Mouse (Mus musculus) splenic B cell, adult 2 months (primary cell): Measurements from ENCODE around the gene Elmo2.

ENCODE experiments used
- DNase-seq: peaks from one replicate; pipeline ENCODE4 v3.0.0-alpha.2; 2011; ENCODE audit warnings: low read depth, low spot score
- H3K27me3 ChIP-seq: 2 replicates; pipeline ENCODE4 v1.6.1; 2012; ENCODE audit warnings: mild to moderate bottlenecking, low read length, moderate library complexity, mixed read lengths; ENCODE audit not compliant: control insufficient read depth, poor library complexity, insufficient read depth, severe bottlenecking
- H3K36me3 ChIP-seq: 2 replicates; pipeline ENCODE4 v1.6.1; 2012; ENCODE audit warnings: mild to moderate bottlenecking, low read length, moderate library complexity, mixed read lengths; ENCODE audit not compliant: control insufficient read depth, poor library complexity, insufficient read depth, severe bottlenecking

The Elmo2 gene

GRCm38 (mm10) chr2:165326304-165327190 lies at the start of gene Elmo2:
Elmo2 (minus strand) TSS chr2:165326479.
- Histone ChIP-seq H3K36me3 (no peaks in the 10 kb centered on the region), H3K27me3 (no peaks in the 10 kb centered on the region)
- peak; percentile 98 for DNase-seq

- DNase-seq, result no peak
- Histone ChIP-seq H3K36me3 (no peaks in the 10 kb centered on the region), H3K27me3 (no peaks in the 10 kb centered on the region)
These were observed 49.7 kb upstream of the Elmo2 start for GRCm38 (mm10) chr2:165376001-165376400.

GRCm38 (mm10) chr2:165375478-165375877 lies 49.2 kb upstream of the Elmo2 start:
- Histone ChIP-seq H3K27me3 (no peaks in the 10 kb centered on the region), H3K36me3 (no peaks in the 10 kb centered on the region)
- no peak for DNase-seq

GRCm38 (mm10) chr2:165371066-165371465 lies 44.8 kb upstream of the Elmo2 start:
- no peak for DNase-seq
- H3K27me3 ChIP-seq, result no peaks in the 10 kb centered on the region
- no peaks in the 10 kb centered on the region for H3K36me3 ChIP-seq

- no peaks in the 10 kb centered on the region for H3K36me3 ChIP-seq
- H3K27me3 ChIP-seq, result no peaks in the 10 kb centered on the region
- no peak for DNase-seq
These were observed 44.1 kb upstream of the Elmo2 start for GRCm38 (mm10) chr2:165370348-165370747.

- DNase-seq, result no peak
- Histone ChIP-seq H3K36me3 (no peaks in the 10 kb centered on the region), H3K27me3 (no peaks in the 10 kb centered on the region)
These were observed 42.2 kb upstream of the Elmo2 start, which contains the start of gene Zfp663 for GRCm38 (mm10) chr2:165368496-165368895. Zfp663 (minus strand) TSS chr2:165368729.

- Histone ChIP-seq H3K36me3 (no peaks in the 10 kb centered on the region), H3K27me3 (no peaks in the 10 kb centered on the region)
- no peak for DNase-seq
These were observed 41.7 kb upstream of the Elmo2 start for GRCm38 (mm10) chr2:165367868-165368439.

GRCm38 (mm10) chr2:165367047-165367520 lies 40.8 kb upstream of the Elmo2 start:
- Histone ChIP-seq H3K36me3 (no peaks in the 10 kb centered on the region), H3K27me3 (no peaks in the 10 kb centered on the region)
- DNase-seq, result peak; percentile 21

GRCm38 (mm10) chr2:165364334-165365091 lies 38.2 kb upstream of the Elmo2 start:
- Histone ChIP-seq H3K36me3 (no peaks in the 10 kb centered on the region), H3K27me3 (no peaks in the 10 kb centered on the region)
- peak; percentile 59 for DNase-seq

GRCm38 (mm10) chr2:165363282-165363681 lies 37.0 kb upstream of the Elmo2 start:
- H3K27me3 ChIP-seq, result no peaks in the 10 kb centered on the region
- no peaks in the 10 kb centered on the region for H3K36me3 ChIP-seq
- DNase-seq, result no peak

GRCm38 (mm10) chr2:165360861-165361260 lies 34.6 kb upstream of the Elmo2 start:
- H3K27me3 ChIP-seq, result no peaks in the 10 kb centered on the region
- peak; percentile 61 for DNase-seq

GRCm38 (mm10) chr2:165351828-165352513 lies 25.7 kb upstream of the Elmo2 start:
- Histone ChIP-seq H3K27me3 (no peaks in the 10 kb centered on the region; the same call in 1 of the 2 replicates), H3K36me3 (no peaks in the 10 kb centered on the region)
- DNase-seq, result no peak

More at GRCm38 (mm10) chr2:165360861-165361260, 34.6 kb upstream of the Elmo2 start:
- H3K36me3 ChIP-seq, result no peaks in the 10 kb centered on the region

GRCm38 (mm10) chr2:165349466-165349865 lies 23.2 kb upstream of the Elmo2 start:
- Histone ChIP-seq H3K36me3 (no peaks in the 10 kb centered on the region), H3K27me3 (no peaks in the 10 kb centered on the region; the same call in 1 of the 2 replicates)
- no peak for DNase-seq

- DNase-seq, result no peak
- H3K27me3 ChIP-seq, result no peaks in the 10 kb centered on the region
- no peaks in the 10 kb centered on the region for H3K36me3 ChIP-seq
These were observed 19.9 kb upstream of the Elmo2 start for GRCm38 (mm10) chr2:165346180-165346579.
